Mouse (Mus musculus) thymus, adult 2 months (tissue): Measurements from ENCODE around the gene Zfp804a.

Source experiments
- CTCF ChIP-seq: fragments of 200-500 bp; IDR thresholded peaks from 2 replicates; pipeline ENCODE4 v1.5.1; 2012; ENCODE audit warnings: mild to moderate bottlenecking, control low read depth, low read length, moderate library complexity, borderline replicate concordance; ENCODE audit not compliant: control insufficient read depth, poor library complexity, insufficient read depth; ENCODE audit errors: extremely low read depth
- POLR2A ChIP-seq: fragments of 200-500 bp; IDR thresholded peaks from 2 replicates; pipeline ENCODE4 v1.6.1; 2012; ENCODE audit warnings: mild to moderate bottlenecking, low read length, control low read depth, moderate library complexity; ENCODE audit not compliant: control insufficient read depth, poor library complexity, insufficient read depth; ENCODE audit errors: extremely low read depth

GRCm38 (mm10) chr2:82246020-82246419 is 193.0 kb downstream of the Zfp804a start:
- TF ChIP-seq POLR2A, result no peak
- TF ChIP-seq CTCF, result no peak
